Mouse (Mus musculus) heart, embryonic 11.5 days (tissue): ENCODE results near the gene Ldlrad3. TPM values are rescaled to one million over a fixed set of nuclear protein-coding genes. Genes with fewer than 3 reads are reported as not detected.

Source experiments
- ATAC-seq: fragments of 200-750 bp; cut with Nextera tagmentation; replicated peaks from 2 replicates; pipeline ENCODE4 v1.8.0; 2017; ENCODE audit warnings: moderate library complexity; ENCODE audit not compliant: insufficient number of reproducible peaks, low FRiP score, low TSS enrichment
- H3K27ac ChIP-seq: fragments of 300-500 bp; sonication (generic); 2 replicates; pipeline ENCODE4 v1.5.1; 2014; ENCODE audit warnings: mild to moderate bottlenecking, low read depth, low read length
- H3K27me3 ChIP-seq: fragments of 300-500 bp; sonication (generic); 2 replicates; pipeline ENCODE4 v1.6.1; 2014; ENCODE audit warnings: mild to moderate bottlenecking, low read length, mixed read lengths; ENCODE audit not compliant: control insufficient read depth, insufficient read depth
- H3K36me3 ChIP-seq: fragments of 300-500 bp; sonication (generic); 2 replicates; pipeline ENCODE4 v1.6.1; 2014; ENCODE audit warnings: mild to moderate bottlenecking, low read length, moderate library complexity, mixed read lengths; ENCODE audit not compliant: control insufficient read depth, insufficient read depth
- H3K4me1 ChIP-seq: fragments of 300-500 bp; sonication (generic); 2 replicates; pipeline ENCODE4 v1.6.1; 2014; ENCODE audit warnings: low read length; ENCODE audit not compliant: control insufficient read depth, insufficient read depth
- H3K4me2 ChIP-seq: fragments of 300-500 bp; sonication (generic); 2 replicates; pipeline ENCODE4 v1.6.1; 2014; ENCODE audit warnings: mild to moderate bottlenecking, moderate library complexity
- H3K4me3 ChIP-seq: fragments of 300-500 bp; sonication (generic); 2 replicates; pipeline ENCODE4 v1.5.1; 2014; ENCODE audit warnings: low read depth, low read length
- H3K9ac ChIP-seq: fragments of 300-500 bp; sonication (generic); 2 replicates; pipeline ENCODE4 v1.6.1; 2014; ENCODE audit warnings: mild to moderate bottlenecking, low read depth, low read length, moderate library complexity
- H3K9me3 ChIP-seq: fragments of 300-500 bp; sonication (generic); replicated peaks from 2 replicates; pipeline ENCODE4 v1.6.1; 2016; ENCODE audit warnings: low read length; ENCODE audit not compliant: control insufficient read depth
- WGBS: fragments of 180-500 bp; shearing (Covaris S2); extraction: QIAGEN DNeasy Blood & Tissue Kit; methylation state at CpG from one replicate; pipeline ENCODE4 v1.1.7; 2014; ENCODE audit not compliant: insufficient replicate concordance; 5-methylcytosine and 5-hydroxymethylcytosine counted together
- polyA plus RNA-seq: library from polyadenylated mRNA; unstranded; fragments of >200 nt; fragmentation: Nextera tagmentation; extraction: Ambion mirVana; gene quantifications from 2 replicates; pipeline ENCODE4 v1.2.1, GENCODE M21; 2014

Ldlrad3 gene
- polyA plus RNA-seq, 1 experiment from 2014 or later = 19.0 TPM

GRCm38 (mm10) chr2:101935006-101935405 is 251.2 kb downstream of the Ldlrad3 start:
- no peak overlapping the region for H3K27ac ChIP-seq
- H3K9me3 ChIP-seq = no peaks in the 10 kb centered on the region
- no peaks in the 10 kb centered on the region for H3K27me3 ChIP-seq
- WGBS = 80% methylated on average over 1 of the region's 1 CpGs
- H3K4me2 ChIP-seq = no peak overlapping the region
- no peak for ATAC-seq
- H3K4me3 ChIP-seq = no peak overlapping the region
- no peaks in the 10 kb centered on the region for H3K36me3 ChIP-seq
- H3K9ac ChIP-seq = no peak overlapping the region
- no peaks in the 10 kb centered on the region for H3K4me1 ChIP-seq

- no peaks in the 10 kb centered on the region for H3K27me3 ChIP-seq
- H3K27ac ChIP-seq = no peak overlapping the region
- H3K9ac ChIP-seq = no peak overlapping the region
- no peaks in the 10 kb centered on the region for H3K4me1 ChIP-seq
- no peaks in the 10 kb centered on the region for H3K36me3 ChIP-seq
- 78% methylated on average over 3 of the region's 3 CpGs for WGBS
- no peak overlapping the region for H3K4me3 ChIP-seq
- ATAC-seq = no peak
- H3K4me2 ChIP-seq = no peak overlapping the region
- H3K9me3 ChIP-seq = no peaks in the 10 kb centered on the region
These were observed 252.9 kb downstream of the Ldlrad3 start for GRCm38 (mm10) chr2:101933301-101933700.

- no peak overlapping the region for H3K9ac ChIP-seq
- H3K27me3 ChIP-seq = no peaks in the 10 kb centered on the region
- H3K27ac ChIP-seq = no peak overlapping the region
- no peak for ATAC-seq
- H3K4me1 ChIP-seq = no peaks in the 10 kb centered on the region
- no peaks in the 10 kb centered on the region for H3K36me3 ChIP-seq
- WGBS = 83% methylated on average over 14 of the region's 14 CpGs
- H3K4me2 ChIP-seq = no peak overlapping the region
- H3K9me3 ChIP-seq = no peaks in the 10 kb centered on the region
- H3K4me3 ChIP-seq = no peak overlapping the region
These were observed 253.8 kb downstream of the Ldlrad3 start for GRCm38 (mm10) chr2:101932169-101932936.

GRCm38 (mm10) chr2:101925591-101926188 is 260.5 kb downstream of the Ldlrad3 start:
- no peak overlapping the region for H3K4me2 ChIP-seq
- no peaks in the 10 kb centered on the region for H3K27me3 ChIP-seq
- H3K9me3 ChIP-seq = no peaks in the 10 kb centered on the region
- ATAC-seq = no peak
- no peak overlapping the region for H3K9ac ChIP-seq
- H3K4me1 ChIP-seq = no peaks in the 10 kb centered on the region
- 76% methylated on average over 12 of the region's 12 CpGs for WGBS
- H3K4me3 ChIP-seq = no peak overlapping the region
- H3K27ac ChIP-seq = no peak overlapping the region
- no peaks in the 10 kb centered on the region for H3K36me3 ChIP-seq

GRCm38 (mm10) chr2:101925183-101925582 is 261.0 kb downstream of the Ldlrad3 start:
- no peaks in the 10 kb centered on the region for H3K27me3 ChIP-seq
- no peak for ATAC-seq
- no peak overlapping the region for H3K4me3 ChIP-seq
- no peaks in the 10 kb centered on the region for H3K9me3 ChIP-seq
- H3K9ac ChIP-seq = no peak overlapping the region
- H3K36me3 ChIP-seq = no peaks in the 10 kb centered on the region
- 84% methylated on average over 3 of the region's 3 CpGs for WGBS
- H3K4me2 ChIP-seq = no peak overlapping the region
- no peak overlapping the region for H3K27ac ChIP-seq
- no peaks in the 10 kb centered on the region for H3K4me1 ChIP-seq

GRCm38 (mm10) chr2:101923181-101923580 is 263.0 kb downstream of the Ldlrad3 start:
- 81% methylated on average over 4 of the region's 4 CpGs for WGBS

GRCm38 (mm10) chr2:101922302-101922701 is 263.9 kb downstream of the Ldlrad3 start:
- Histone ChIP-seq H3K36me3 (no peaks in the 10 kb centered on the region), H3K4me3 (no peak overlapping the region), H3K9ac (no peak overlapping the region), H3K4me2 (no peak overlapping the region), H3K4me1 (no peaks in the 10 kb centered on the region), H3K9me3 (no peaks in the 10 kb centered on the region), H3K27ac (no peak overlapping the region), H3K27me3 (no peaks in the 10 kb centered on the region)
- WGBS = 87% methylated on average over 4 of the region's 4 CpGs
- no peak for ATAC-seq

More at GRCm38 (mm10) chr2:101923181-101923580, 263.0 kb downstream of the Ldlrad3 start:
- no peaks in the 10 kb centered on the region for H3K9me3 ChIP-seq
- H3K9ac ChIP-seq = no peak overlapping the region
- H3K4me3 ChIP-seq = no peak overlapping the region
- no peaks in the 10 kb centered on the region for H3K27me3 ChIP-seq
- H3K36me3 ChIP-seq = no peaks in the 10 kb centered on the region
- no peak overlapping the region for H3K4me2 ChIP-seq
- no peak for ATAC-seq
- H3K27ac ChIP-seq = no peak overlapping the region
- H3K4me1 ChIP-seq = no peaks in the 10 kb centered on the region

- Histone ChIP-seq H3K4me2 (no peak overlapping the region), H3K9ac (no peak overlapping the region), H3K27me3 (no peaks in the 10 kb centered on the region), H3K9me3 (no peaks in the 10 kb centered on the region), H3K4me1 (no peaks in the 10 kb centered on the region), H3K27ac (no peak overlapping the region), H3K4me3 (no peak overlapping the region), H3K36me3 (no peaks in the 10 kb centered on the region)
- 66% methylated on average over 2 of the region's 2 CpGs for WGBS
- ATAC-seq = no peak
These were observed 266.0 kb downstream of the Ldlrad3 start for GRCm38 (mm10) chr2:101920136-101920554.

GRCm38 (mm10) chr2:101918518-101918917 is 267.7 kb downstream of the Ldlrad3 start:
- WGBS = 74% methylated on average over 7 of the region's 7 CpGs
- H3K4me3 ChIP-seq = no peak overlapping the region
- H3K27ac ChIP-seq = no peak overlapping the region
- no peak overlapping the region for H3K9ac ChIP-seq
- H3K27me3 ChIP-seq = no peaks in the 10 kb centered on the region
- ATAC-seq = no peak
- no peak overlapping the region for H3K4me2 ChIP-seq
- no peaks in the 10 kb centered on the region for H3K9me3 ChIP-seq
- no peaks in the 10 kb centered on the region for H3K36me3 ChIP-seq
- no peaks in the 10 kb centered on the region for H3K4me1 ChIP-seq
